29 mouse cellular contexts compared by ENCODE assay signal in genomic region chr3:108129367-108129766, GRCm38 (mm10). TPM values are rescaled to one million over a fixed set of nuclear protein-coding genes. Genes with fewer than 3 reads are reported as not detected.
DNase-seq lines count a peak whose midpoint lies in the region; ATAC-seq and TF ChIP-seq lines count a peak whose summit lies in the region.
"Had no signal": no experiment of that assay in that cellular context is flagged by ENCODE, and none has a peak within 500 bp of the region (broad histone marks: within the 10 kb centered on the region; RNA-seq: fewer than 3 reads in every experiment).

No protein-coding gene starts in this region.

- H3K4me3 ChIP-seq in CH12.LX (replicated peaks in 1 of 3; ENCODE audit: low read depth in 2 of 3, low read length in 2 of 3, poor library complexity in 1 of 3) (no peak overlapping the region), G1E (ENCODE audit: low read depth, low read length) (peak overlapping the region; percentile 45; the same call in 1 of the 2 replicates)
- no peak overlapping the region for H3K4me3 ChIP-seq in liver, embryonic 12.5 days
- H3K4me3 ChIP-seq: embryonic facial prominence, embryonic 12.5 days; forebrain, embryonic 12.5 days; hindbrain, embryonic 15.5 days; kidney, embryonic 15.5 days; limb, embryonic 12.5 days; myocyte; neural tube, embryonic 13.5 days; stomach, embryonic 15.5 days had no signal

- H3K36me3 ChIP-seq in CH12.LX (replicated peaks in 1 of 2; ENCODE audit: control insufficient read depth in 1 of 2, insufficient read depth in 1 of 2, low read length in 1 of 2): peaks cover 4 to 42% of the 10 kb centered on the region in 2 experiments
- H3K36me3 ChIP-seq in G1E (replicated peaks): peaks cover 64% of the 10 kb centered on the region
- H3K36me3 ChIP-seq in liver, embryonic 12.5 days: 0 out of 2 replicates have a peak, but pooled peaks cover 8% of the 10 kb centered on the region
- H3K36me3 ChIP-seq: embryonic facial prominence, embryonic 12.5 days; forebrain, embryonic 12.5 days; hindbrain, embryonic 15.5 days; kidney, embryonic 15.5 days; neural tube, embryonic 13.5 days; stomach, embryonic 15.5 days had no signal

- no peak overlapping the region for H3K9ac ChIP-seq in CH12.LX (ENCODE audit: insufficient read depth, low read depth)
- 0 out of 2 replicates have a peak overlapping the region, but pooled peaks have one; percentile 28 for H3K9ac ChIP-seq in liver, embryonic 12.5 days
- H3K9ac ChIP-seq: embryonic facial prominence, embryonic 12.5 days; forebrain, embryonic 12.5 days; hindbrain, embryonic 15.5 days; kidney, embryonic 15.5 days; limb, embryonic 12.5 days; neural tube, embryonic 13.5 days; stomach, embryonic 15.5 days had no signal

- 43% methylated on average over 4 of the region's 4 CpGs for WGBS in liver, embryonic 12.5 days (ENCODE audit: insufficient replicate concordance)

- TF ChIP-seq CTCF in CH12.LX (conservative IDR thresholded peaks at IDR 0.05 in 1 of 2, IDR thresholded peaks at IDR 0.05 in 1 of 2; ENCODE audit: low read depth in 2 of 2, low read length in 2 of 2) (no peak), G1E (IDR thresholded peaks at IDR 0.05; ENCODE audit: low read depth, low read length) (no peak)

- DNase-seq in CH12.LX (ENCODE audit: extremely low read depth): no peak
- DNase-seq in G1E (ENCODE audit: low spot score): no peak
- no peak for DNase-seq in frontal cortex, postnatal 14 days (ENCODE audit: low spot score in 2 of 2)
- DNase-seq in ovary, adult 18-20 months (ENCODE audit: low spot score): no peak
- DNase-seq in cerebellum, adult 9-10 months: no peak
- DNase-seq: adrenal gland, postnatal 25 days; cerebellum, postnatal 10 days; heart, adult 18-20 months; kidney, postnatal 4 days; lung, adult 2 months; lung, postnatal 14 days; right cerebral cortex, adult 18-20 months; right cerebral cortex, postnatal 4 days; thymus, postnatal 25 days had no signal

- in situ Hi-C loops in CH12.LX (cut with MboI; ENCODE audit: low pct_ligation_motif_present, low pct_unique_long_range_greater_than_20kb, low sequenced_read_pairs): no loop called here

- no peak for TF ChIP-seq POLR2A in CH12.LX (IDR thresholded peaks at IDR 0.05; ENCODE audit: low read depth, low read length)

- no peak for TF ChIP-seq RAD21 in CH12.LX (IDR thresholded peaks at IDR 0.05; ENCODE audit: low read depth, low read length)

- no peaks in the 10 kb centered on the region for H3K9me3 ChIP-seq in CH12.LX (replicated peaks; ENCODE audit: low read length)
- H3K9me3 ChIP-seq in G1E (replicated peaks): no peaks in the 10 kb centered on the region
- no peaks in the 10 kb centered on the region for H3K9me3 ChIP-seq in liver, embryonic 12.5 days (replicated peaks)
- H3K9me3 ChIP-seq: embryonic facial prominence, embryonic 12.5 days; forebrain, embryonic 12.5 days; hindbrain, embryonic 15.5 days; kidney, embryonic 15.5 days; limb, embryonic 12.5 days; neural tube, embryonic 13.5 days; stomach, embryonic 15.5 days had no signal

- peaks cover 27% of the 10 kb centered on the region for H3K79me2 ChIP-seq in CH12.LX (replicated peaks; ENCODE audit: control insufficient read depth, extremely low read depth, insufficient read depth, poor library complexity, severe bottlenecking)

- H3K4me1 ChIP-seq in CH12.LX (ENCODE audit: control insufficient read depth in 1 of 2, insufficient read depth in 2 of 2) (peaks cover 9 to 72% of the 10 kb centered on the region in 2 experiments; a peak in 3 of 4 replicates), G1E (ENCODE audit: insufficient read depth, low read depth, low read length) (peaks cover 81% of the 10 kb centered on the region)
- peaks cover 94% of the 10 kb centered on the region for H3K4me1 ChIP-seq in liver, embryonic 12.5 days

- ATAC-seq in G1E (ENCODE audit: extremely low read depth, insufficient number of reproducible peaks, low FRiP score, poor library complexity, severe bottlenecking): no peak
- ATAC-seq in liver, embryonic 12.5 days: peak; percentile 86
- ATAC-seq in megakaryocyte-erythroid progenitor cell, adult 5-6 weeks (replicated peaks; ENCODE audit: low FRiP score, low TSS enrichment, poor library complexity, severe bottlenecking): peak; percentile 41
- ATAC-seq: midbrain, embryonic 16.5 days had no signal

- H3K27ac ChIP-seq in CH12.LX (ENCODE audit: insufficient read depth, low read depth): no peak overlapping the region
- H3K27ac ChIP-seq in liver, embryonic 12.5 days: peak overlapping the region; percentile 75
- H3K27ac ChIP-seq: embryonic facial prominence, embryonic 12.5 days; forebrain, embryonic 12.5 days; hindbrain, embryonic 15.5 days; kidney, embryonic 15.5 days; limb, embryonic 12.5 days; neural tube, embryonic 13.5 days; stomach, embryonic 15.5 days had no signal

- H3K27me3 ChIP-seq in CH12.LX (replicated peaks) (no peaks in the 10 kb centered on the region), G1E (ENCODE audit: insufficient read depth, low read length) (no peaks in the 10 kb centered on the region)
- no peaks in the 10 kb centered on the region for H3K27me3 ChIP-seq in liver, embryonic 12.5 days (replicated peaks)
- H3K27me3 ChIP-seq: embryonic facial prominence, embryonic 12.5 days; forebrain, embryonic 12.5 days; hindbrain, embryonic 15.5 days; kidney, embryonic 15.5 days; limb, embryonic 12.5 days; neural tube, embryonic 13.5 days; stomach, embryonic 15.5 days had no signal

- H3K4me2 ChIP-seq in CH12.LX (ENCODE audit: insufficient read depth, low read depth, poor library complexity, severe bottlenecking): no peak overlapping the region
- H3K4me2 ChIP-seq in liver, embryonic 12.5 days: peak overlapping the region; percentile 47
- H3K4me2 ChIP-seq: embryonic facial prominence, embryonic 12.5 days; forebrain, embryonic 12.5 days; hindbrain, embryonic 15.5 days; kidney, embryonic 15.5 days; limb, embryonic 12.5 days; neural tube, embryonic 13.5 days; stomach, embryonic 15.5 days had no signal

- dilution Hi-C loops in CH12.LX (cut with MboI; ENCODE audit: extremely low pct_ligation_motif_present, extremely low pct_unique_long_range_greater_than_20kb, low sequenced_read_pairs): no loop called here

- TF ChIP-seq EP300 in CH12.LX (IDR thresholded peaks at IDR 0.05; ENCODE audit: low read length): no peak

TF ChIP-seq in CH12.LX, 34 proteins besides CTCF, POLR2A, EP300 and RAD21:
- 0 out of 2 replicates have a peak, but pooled peaks have one; percentile 19 for TF ChIP-seq JUND (conservative IDR thresholded peaks at IDR 0.05; ENCODE audit: low read depth, low read length)
- no peak for TF ChIP-seq KAT2A (IDR thresholded peaks at IDR 0.05; ENCODE audit: insufficient replicate concordance, low read length)
TF ChIP-seq in CH12.LX: peak in this region for 1.

RNA-seq across cellular contexts. Expression of gene Gnai3, which starts 16.6 kb away (rescaled TPM):
- total RNA-seq in CH12.LX (2012; rRNA removed): 54.1 and 59.8 TPM in 2 replicates
- 145 and 159 TPM in 2 replicates for total RNA-seq in CH12.LX (2014; rRNA removed)
- polyA plus RNA-seq in CH12.LX (2012; ENCODE audit: insufficient read length, low read depth): 78.7 and 82.4 TPM in 2 replicates
- total RNA-seq in G1E (2014; fragmentation: Nextera tagmentation): 254 and 274 TPM in 2 replicates
- 413 and 481 TPM in 2 replicates for total RNA-seq in G1E (2017)
- 36.8 and 37.9 TPM in 2 replicates for polyA plus RNA-seq in G1E (2012)
- polyA plus RNA-seq in liver, embryonic 12.5 days (2016; fragmentation: Nextera tagmentation; extraction: Ambion mirVana): 89.0 and 91.7 TPM in 2 replicates
- 59.5 and 66.7 TPM in 2 replicates for total RNA-seq in megakaryocyte-erythroid progenitor cell, adult 5-6 weeks (2014; fragmentation: Nextera tagmentation)
- total RNA-seq in megakaryocyte-erythroid progenitor cell, adult 5-6 weeks (2017): 114 and 126 TPM in 2 replicates

RNA-seq across cellular contexts. Expression of gene Gpr61, which starts 25.3 kb away (rescaled TPM):
- 0.04 TPM in 1 of 2 replicates, not detected in the other for total RNA-seq in CH12.LX (2012; rRNA removed)
- total RNA-seq in CH12.LX (2014; rRNA removed): not detected in 2 replicates
- 0.27 and 0.33 TPM in 2 replicates for polyA plus RNA-seq in CH12.LX (2012; ENCODE audit: insufficient read length, low read depth)
- total RNA-seq in G1E (2014; fragmentation: Nextera tagmentation): not detected in 2 replicates
- under 0.01 and 0.11 TPM in 2 replicates for total RNA-seq in G1E (2017)
- not detected in 2 replicates for polyA plus RNA-seq in G1E (2012)
- 0.04 TPM in 1 of 2 replicates, not detected in the other for polyA plus RNA-seq in liver, embryonic 12.5 days (2016; fragmentation: Nextera tagmentation; extraction: Ambion mirVana)
- not detected in 2 replicates for total RNA-seq in megakaryocyte-erythroid progenitor cell, adult 5-6 weeks (2014; fragmentation: Nextera tagmentation)
- not detected in 2 replicates for total RNA-seq in megakaryocyte-erythroid progenitor cell, adult 5-6 weeks (2017)
- total RNA-seq: gastrocnemius, adult 8-10 months; heart, adult 18-20 months; hematopoietic stem cell, adult 5-6 weeks; megakaryocyte progenitor cell, adult 5-6 weeks had no signal
- polyA plus RNA-seq: lung, adult 2 months had no signal

RNA-seq across cellular contexts. Expression of gene Gnat2, which starts 36.8 kb away (rescaled TPM):
- total RNA-seq in CH12.LX (2012; rRNA removed) (15.5 and 17.5 TPM in 2 replicates), CH12.LX (2014; rRNA removed) (10.1 and 11.2 TPM in 2 replicates), G1E (2014; fragmentation: Nextera tagmentation) (9.0 and 10.2 TPM in 2 replicates), G1E (2017) (2.0 and 4.5 TPM in 2 replicates)
- polyA plus RNA-seq in CH12.LX (2012; ENCODE audit: insufficient read length, low read depth) (13.3 and 14.8 TPM in 2 replicates), G1E (2012) (0.85 and 2.4 TPM in 2 replicates)
- polyA plus RNA-seq in liver, embryonic 12.5 days (2016; fragmentation: Nextera tagmentation; extraction: Ambion mirVana): 2.7 and 3.3 TPM in 2 replicates
- 0.64 TPM in 1 of 2 replicates, not detected in the other for total RNA-seq in megakaryocyte-erythroid progenitor cell, adult 5-6 weeks (2014; fragmentation: Nextera tagmentation)
- total RNA-seq in megakaryocyte-erythroid progenitor cell, adult 5-6 weeks (2017): 1.7 TPM in 1 of 2 replicates, not detected in the other
- total RNA-seq: left cerebral cortex, postnatal 14 days had no signal
- polyA plus RNA-seq: lung, adult 2 months had no signal

RNA-seq across cellular contexts. Expression of gene Ampd2, which starts 42.9 kb away (rescaled TPM):
- total RNA-seq in CH12.LX (2012; rRNA removed): 55.8 and 60.5 TPM in 2 replicates
- 28.3 and 28.6 TPM in 2 replicates for total RNA-seq in CH12.LX (2014; rRNA removed)
- polyA plus RNA-seq in CH12.LX (2012; ENCODE audit: insufficient read length, low read depth): 82.5 and 85.9 TPM in 2 replicates
- total RNA-seq in G1E (2014; fragmentation: Nextera tagmentation): 169 and 188 TPM in 2 replicates
- 81.6 and 85.9 TPM in 2 replicates for total RNA-seq in G1E (2017)
- 380 and 438 TPM in 2 replicates for polyA plus RNA-seq in G1E (2012)
- 77.4 and 80.6 TPM in 2 replicates for polyA plus RNA-seq in liver, embryonic 12.5 days (2016; fragmentation: Nextera tagmentation; extraction: Ambion mirVana)
- total RNA-seq in megakaryocyte-erythroid progenitor cell, adult 5-6 weeks (2014; fragmentation: Nextera tagmentation): 56.9 and 63.8 TPM in 2 replicates
- 23.8 and 41.6 TPM in 2 replicates for total RNA-seq in megakaryocyte-erythroid progenitor cell, adult 5-6 weeks (2017)

RNA-seq across cellular contexts. Expression of gene Amigo1, which starts 56.8 kb away (rescaled TPM):
- 0.59 and 0.76 TPM in 2 replicates for total RNA-seq in CH12.LX (2012; rRNA removed)
- total RNA-seq in CH12.LX (2014; rRNA removed): 0.07 and 0.21 TPM in 2 replicates
- 0.12 TPM in 1 of 2 replicates, not detected in the other for polyA plus RNA-seq in CH12.LX (2012; ENCODE audit: insufficient read length, low read depth)
- total RNA-seq in G1E (2014; fragmentation: Nextera tagmentation): 0.29 and 0.98 TPM in 2 replicates
- 0.66 and 0.99 TPM in 2 replicates for total RNA-seq in G1E (2017)
- 0.46 and 0.51 TPM in 2 replicates for polyA plus RNA-seq in G1E (2012)
- polyA plus RNA-seq in liver, embryonic 12.5 days (2016; fragmentation: Nextera tagmentation; extraction: Ambion mirVana): 1.1 and 1.2 TPM in 2 replicates
- 1.3 and 2.3 TPM in 2 replicates for total RNA-seq in megakaryocyte-erythroid progenitor cell, adult 5-6 weeks (2014; fragmentation: Nextera tagmentation)
- 0.66 and 1.9 TPM in 2 replicates for total RNA-seq in megakaryocyte-erythroid progenitor cell, adult 5-6 weeks (2017)
